Mouse (Mus musculus) heart, postnatal 0 days (tissue): ENCODE results near the gene Rtp1.

ENCODE experiments used
- CTCF ChIP-seq: IDR thresholded peaks from 2 replicates; pipeline ENCODE4 v1.5.1; 2016; ENCODE audit warnings: antibody characterized with exemption, control low read depth, low read depth
- EP300 ChIP-seq: IDR thresholded peaks from 2 replicates; pipeline ENCODE4 v1.6.1; 2016; ENCODE audit warnings: antibody characterized with exemption, low read depth

- no peak for TF ChIP-seq CTCF
- TF ChIP-seq EP300, result no peak
Observed at GRCm38 (mm10) chr16:23417456-23418240, 11.3 kb upstream of the Rtp1 start.
